13 mouse cellular contexts compared by ENCODE assay signal in the genomic region with DNA sequence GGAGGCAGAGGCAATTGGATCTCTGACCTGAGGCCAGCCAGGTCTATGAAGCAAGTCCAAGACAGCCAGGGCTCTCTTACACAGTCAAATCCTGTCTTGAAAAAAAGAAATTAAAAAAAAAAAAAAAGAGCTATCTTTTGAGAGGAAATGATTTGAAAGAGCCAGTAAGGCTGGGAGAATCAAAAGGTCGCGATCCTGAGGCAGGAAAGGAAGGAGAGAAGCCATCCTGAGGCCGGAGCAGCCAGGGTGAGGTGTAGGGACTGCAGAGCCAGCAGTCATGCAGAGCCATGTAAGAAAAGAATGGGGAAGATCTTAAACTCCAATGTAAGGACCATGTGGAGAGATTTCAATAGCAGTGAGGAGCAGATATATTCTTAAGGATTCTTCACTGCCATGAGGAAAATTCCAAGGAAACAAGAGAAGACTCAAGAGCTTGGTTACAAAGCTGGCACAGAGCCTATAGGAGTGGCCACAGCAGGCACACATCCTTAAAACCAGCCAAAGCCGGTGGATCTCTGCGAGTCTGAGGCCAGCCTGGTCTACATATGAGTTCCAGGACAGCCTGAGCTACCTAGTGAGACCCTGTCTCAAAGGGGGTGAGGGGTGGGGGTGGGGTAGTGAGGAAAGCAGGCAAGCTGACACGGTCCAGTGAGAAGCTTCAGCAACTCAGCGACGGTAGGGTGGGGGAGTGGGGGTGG.
DNase-seq lines count a peak whose midpoint lies in the region; ATAC-seq and TF ChIP-seq lines count a peak whose summit lies in the region.
"Had no signal": no experiment of that assay in that cellular context is flagged by ENCODE, and none has a peak within 500 bp of the region (broad histone marks: within the 10 kb centered on the region; RNA-seq: fewer than 3 reads in every experiment).

No protein-coding gene starts in this region.

- H3K9me3 ChIP-seq in heart, embryonic 11.5 days (replicated peaks; ENCODE audit: control insufficient read depth, low read length), result no peaks in the 10 kb centered on the region
- H3K9me3 ChIP-seq in lung, embryonic 14.5 days (ENCODE audit: low read depth, low read length), result no peaks in the 10 kb centered on the region
- H3K9me3 ChIP-seq: hindbrain, embryonic 15.5 days; limb, embryonic 13.5 days; midbrain, embryonic 10.5 days had no signal

- H3K36me3 ChIP-seq in heart, embryonic 11.5 days (ENCODE audit: control insufficient read depth, insufficient read depth, low read length), result no peaks in the 10 kb centered on the region
- no peaks in the 10 kb centered on the region for H3K36me3 ChIP-seq in lung, embryonic 14.5 days (ENCODE audit: insufficient read depth)
- H3K36me3 ChIP-seq: hindbrain, embryonic 15.5 days had no signal

- no peak for DNase-seq in heart, postnatal 25 days (ENCODE audit: low spot score)
- DNase-seq in lung, embryonic 14.5 days, result peak; percentile 64
- DNase-seq in lung, postnatal 4 days, result no peak
- peak; percentile 32 to 58 for DNase-seq in kidney, postnatal 25 days
- no peak for DNase-seq in adrenal gland, postnatal 10 days
- no peak for DNase-seq in ovary, adult 18-20 months (ENCODE audit: low spot score)
- DNase-seq: cerebellum, postnatal 36 days; right cerebral cortex, postnatal 14 days had no signal

- TF ChIP-seq CTCF in lung, embryonic 14.5 days (IDR thresholded peaks at IDR 0.05; ENCODE audit: low read depth), result no peak

- H3K27me3 ChIP-seq in heart, embryonic 11.5 days (ENCODE audit: control insufficient read depth, insufficient read depth, low read length), result no peaks in the 10 kb centered on the region
- no peaks in the 10 kb centered on the region for H3K27me3 ChIP-seq in lung, embryonic 14.5 days (ENCODE audit: insufficient read depth, low read length)
- H3K27me3 ChIP-seq: hindbrain, embryonic 15.5 days; limb, embryonic 13.5 days had no signal

- H3K4me2 ChIP-seq in heart, embryonic 11.5 days, result no peak overlapping the region
- H3K4me2 ChIP-seq in lung, embryonic 14.5 days, result no peak overlapping the region; the same call in 1 of the 2 replicates
- H3K4me2 ChIP-seq: hindbrain, embryonic 15.5 days; limb, embryonic 13.5 days had no signal

- H3K9ac ChIP-seq in heart, embryonic 11.5 days (ENCODE audit: low read depth, low read length), result no peak overlapping the region
- no peak overlapping the region for H3K9ac ChIP-seq in lung, embryonic 14.5 days
- H3K9ac ChIP-seq: hindbrain, embryonic 15.5 days; limb, embryonic 13.5 days had no signal

- 64% methylated on average over 8 of the region's 8 CpGs for WGBS in heart, embryonic 11.5 days (ENCODE audit: insufficient replicate concordance)
- WGBS in lung, embryonic 14.5 days, result 60% methylated on average over 8 of the region's 8 CpGs

- peaks cover 64% of the 10 kb centered on the region for H3K4me1 ChIP-seq in heart, embryonic 11.5 days (ENCODE audit: control insufficient read depth, insufficient read depth, low read length)
- H3K4me1 ChIP-seq in lung, embryonic 14.5 days (ENCODE audit: insufficient read depth), result peaks cover 67% of the 10 kb centered on the region
- H3K4me1 ChIP-seq in brown adipose tissue, adult 24 weeks (ENCODE audit: control insufficient read depth, insufficient read depth, insufficient read length, low read length), result peaks cover 45% of the 10 kb centered on the region

- ATAC-seq in heart, embryonic 11.5 days (replicated peaks; ENCODE audit: insufficient number of reproducible peaks, low FRiP score, low TSS enrichment), result no peak
- ATAC-seq in lung, embryonic 14.5 days (ENCODE audit: insufficient read depth), result no peak

- H3K4me3 ChIP-seq in heart, embryonic 11.5 days (ENCODE audit: low read depth, low read length), result no peak overlapping the region
- no peak overlapping the region for H3K4me3 ChIP-seq in lung, embryonic 14.5 days (ENCODE audit: low read depth, low read length)
- no peak overlapping the region for H3K4me3 ChIP-seq in brown adipose tissue, adult 24 weeks (ENCODE audit: insufficient read depth, low read depth, low read length)
- H3K4me3 ChIP-seq: hindbrain, embryonic 15.5 days; limb, embryonic 13.5 days; midbrain, embryonic 10.5 days had no signal

- H3K27ac ChIP-seq in heart, embryonic 11.5 days (ENCODE audit: low read depth, low read length), result 0 out of 2 replicates have a peak overlapping the region, but pooled peaks have one; percentile 63
- H3K27ac ChIP-seq in lung, embryonic 14.5 days (ENCODE audit: low read depth), result peak overlapping the region; percentile 98
- peak overlapping the region; percentile 94 for H3K27ac ChIP-seq in brown adipose tissue, adult 24 weeks (replicated peaks; ENCODE audit: low read depth, low read length)
- H3K27ac ChIP-seq: limb, embryonic 13.5 days; midbrain, embryonic 10.5 days had no signal

- intact Hi-C loops in heart, postnatal 25 days (cut with DNase I), result loop anchor here (5.0 kb wide), 1 partner anchor 34 kb away; no protein-coding TSS in a partner anchor

Comparison
In these comparisons a context has a peak if more than half of its experiments do, and no peak if none do; other contexts are left out.
1. DNase-seq: peak in lung, embryonic 14.5 days (single experiment) and kidney, postnatal 25 days (2 of 2); none in heart, postnatal 25 days (single experiment), lung, postnatal 4 days (0 of 2), adrenal gland, postnatal 10 days (single experiment) and ovary, adult 18-20 months (single experiment).
2. Peak in every context shown above with its lines, with median percentiles within 50 percentile points of each other: H3K27ac ChIP-seq.